Mouse (Mus musculus): Measurements from ENCODE around the gene Pole2. TPM values are rescaled to one million over a fixed set of nuclear protein-coding genes. Genes with fewer than 3 reads are reported as not detected.

Gene Pole2
- total RNA-seq (2021), result under 1 TPM; 0.72 to 0.76 TPM
- long read RNA-seq, experiment 1, partial matches to known transcripts, result 0 of 1 reads
- long read RNA-seq, experiment 1, other reads (novel, unspliced or antisense), result 0 of 1 reads
- long read RNA-seq, experiment 2, result 0 reads

GRCm38 (mm10) chr12:69227776-69228466, at the start of gene Pole2:
Gene Pole2 (minus strand): TSS chr12:69228195.
- DNase-seq (ENCODE audit: low spot score in 2 of 2), result peak; percentile 78 to 86
- TF ChIP-seq CTCF (conservative IDR thresholded peaks at IDR 0.05), result no peak
- peak within 1 kb of the TSS; percentile 65 for H3K27ac ChIP-seq
- peak within 1 kb of the TSS; percentile 69 for H3K4me3 ChIP-seq

- Histone ChIP-seq H3K4me3 (no peak overlapping the region), H3K27ac (no peak overlapping the region)
- no peak for TF ChIP-seq CTCF (conservative IDR thresholded peaks at IDR 0.05)
- no peak for DNase-seq (ENCODE audit: low spot score in 2 of 2)
Measured at GRCm38 (mm10) chr12:69268956-69269355, 41.0 kb upstream of the Pole2 start.

GRCm38 (mm10) chr12:69267956-69268632, 40.1 kb upstream of the Pole2 start:
- DNase-seq (ENCODE audit: low spot score in 2 of 2), result peak in 1 of 2 experiments; percentile 14
- no peak for TF ChIP-seq CTCF (conservative IDR thresholded peaks at IDR 0.05)
- Histone ChIP-seq H3K27ac (peak overlapping the region; percentile 48; the same call in 1 of the 2 replicates), H3K4me3 (no peak overlapping the region; the same call in 1 of the 2 replicates)

GRCm38 (mm10) chr12:69265031-69265430, 37.0 kb upstream of the Pole2 start:
- no peak for DNase-seq (ENCODE audit: low spot score in 2 of 2)
- H3K27ac ChIP-seq, result no peak overlapping the region
- no peak for TF ChIP-seq CTCF (conservative IDR thresholded peaks at IDR 0.05)
- no peak overlapping the region for H3K4me3 ChIP-seq

- Histone ChIP-seq H3K4me3 (no peak overlapping the region), H3K27ac (no peak overlapping the region)
- no peak for DNase-seq (ENCODE audit: low spot score in 2 of 2)
- TF ChIP-seq CTCF (conservative IDR thresholded peaks at IDR 0.05), result no peak; the same call in 1 of the 2 replicates
Measured at GRCm38 (mm10) chr12:69262251-69262650, 34.3 kb upstream of the Pole2 start.

GRCm38 (mm10) chr12:69257836-69258235, 29.8 kb upstream of the Pole2 start:
- DNase-seq (ENCODE audit: low spot score in 2 of 2), result no peak
- Histone ChIP-seq H3K27ac (no peak overlapping the region), H3K4me3 (no peak overlapping the region)
- no peak for TF ChIP-seq CTCF (conservative IDR thresholded peaks at IDR 0.05)

GRCm38 (mm10) chr12:69253806-69254205, 25.8 kb upstream of the Pole2 start:
- Histone ChIP-seq H3K27ac (no peak overlapping the region), H3K4me3 (no peak overlapping the region)
- no peak for TF ChIP-seq CTCF (conservative IDR thresholded peaks at IDR 0.05)
- DNase-seq (ENCODE audit: low spot score in 2 of 2), result no peak

- no peak for DNase-seq (ENCODE audit: low spot score in 2 of 2)
- H3K27ac ChIP-seq, result no peak overlapping the region
- H3K4me3 ChIP-seq, result no peak overlapping the region
- TF ChIP-seq CTCF (conservative IDR thresholded peaks at IDR 0.05), result no peak
Measured at GRCm38 (mm10) chr12:69250756-69251155, 22.8 kb upstream of the Pole2 start.

- no peak for DNase-seq (ENCODE audit: low spot score in 2 of 2)
- Histone ChIP-seq H3K4me3 (no peak overlapping the region), H3K27ac (no peak overlapping the region)
- no peak for TF ChIP-seq CTCF (conservative IDR thresholded peaks at IDR 0.05)
Measured at GRCm38 (mm10) chr12:69249766-69250165, 21.8 kb upstream of the Pole2 start.

- no peak for TF ChIP-seq CTCF (conservative IDR thresholded peaks at IDR 0.05)
- DNase-seq (ENCODE audit: low spot score in 2 of 2), result peak; percentile 64 to 79
- peak overlapping the region; percentile 94 for H3K27ac ChIP-seq
Measured at GRCm38 (mm10) chr12:69241771-69242431, 13.9 kb upstream of the Pole2 start.

GRCm38 (mm10) chr12:69241405-69241770, 13.4 kb upstream of the Pole2 start:
- H3K4me3 ChIP-seq, result peak overlapping the region; percentile 93
- no peak for TF ChIP-seq CTCF (conservative IDR thresholded peaks at IDR 0.05)
- DNase-seq (ENCODE audit: low spot score in 2 of 2), result no peak
- H3K27ac ChIP-seq, result peak overlapping the region; percentile 94

More at GRCm38 (mm10) chr12:69241771-69242431, 13.9 kb upstream of the Pole2 start:
- peak overlapping the region; percentile 93 for H3K4me3 ChIP-seq

GRCm38 (mm10) chr12:69240876-69241275, 12.9 kb upstream of the Pole2 start, which contains the start of gene Klhdc1:
Gene Klhdc1 (plus strand): TSS chr12:69241176.
- no peak for DNase-seq (ENCODE audit: low spot score in 2 of 2)
- no peak for TF ChIP-seq CTCF (conservative IDR thresholded peaks at IDR 0.05)
- peak within 1 kb of the TSS; percentile 93 for H3K4me3 ChIP-seq
- H3K27ac ChIP-seq, result peak within 1 kb of the TSS; percentile 94

- no peak overlapping the region for H3K27ac ChIP-seq
- TF ChIP-seq CTCF (conservative IDR thresholded peaks at IDR 0.05), result peak; percentile 53
- no peak for DNase-seq (ENCODE audit: low spot score in 2 of 2)
Measured at GRCm38 (mm10) chr12:69238284-69238683, 10.3 kb upstream of the Pole2 start.

More at GRCm38 (mm10) chr12:69238284-69238683, 10.3 kb upstream of the Pole2 start:
- H3K4me3 ChIP-seq, result no peak overlapping the region
